Mouse (Mus musculus) megakaryocyte, embryonic 14.5 days (primary cell): ENCODE results near the gene Ccdc88c.

ENCODE experiments used
- FLI1 ChIP-seq: IDR thresholded peaks from 2 replicates; pipeline ENCODE4 v1.6.1; 2012; ENCODE audit warnings: low read length, inconsistent platforms, mixed read lengths
- GATA1 ChIP-seq: IDR thresholded peaks from 3 replicates; pipeline ENCODE4 v1.6.1; 2012; ENCODE audit warnings: mixed read lengths, low read length, inconsistent platforms, borderline replicate concordance

DNA sequence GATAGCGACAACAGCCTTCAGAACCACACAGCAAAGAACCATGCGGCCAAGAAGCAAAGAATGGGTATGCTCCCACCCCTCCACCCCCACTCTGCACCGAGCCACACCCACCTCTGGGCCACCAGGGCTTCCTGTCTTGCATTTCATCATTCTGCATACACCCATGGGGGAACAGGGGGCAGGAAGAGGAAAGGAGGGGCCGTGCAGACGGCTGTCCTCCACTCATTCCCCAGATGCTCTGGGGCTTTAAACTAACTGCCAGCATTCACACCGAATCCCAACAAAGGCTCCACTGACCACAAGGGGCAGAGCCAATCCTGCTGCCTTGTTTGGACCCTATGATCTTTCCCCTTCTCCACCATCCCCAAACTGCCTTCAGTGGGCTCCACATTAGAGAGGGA, 10.9 kb downstream of the Ccdc88c start:
- TF ChIP-seq GATA1 (no peak), FLI1 (no peak)
